Mouse (Mus musculus) midbrain, postnatal 0 days (tissue): Measurements from ENCODE around the gene Tiam1. TPM values are rescaled to one million over a fixed set of nuclear protein-coding genes. Genes with fewer than 3 reads are reported as not detected.

ENCODE experiments used
- ATAC-seq: fragments of 200-750 bp; cut with Nextera tagmentation; 2 replicates; pipeline ENCODE4 v1.8.0; 2017; ENCODE audit warnings: moderate number of reproducible peaks, mild to moderate bottlenecking, moderate TSS enrichment, moderate library complexity; ENCODE audit not compliant: low FRiP score
- DNase-seq: peaks from one replicate; pipeline ENCODE4 v3.0.0-alpha.2; 2015; ENCODE audit warnings: low spot score
- H3K27ac ChIP-seq: fragments of 300-500 bp; sonication (generic); 2 replicates; pipeline ENCODE4 v1.5.1; 2014; ENCODE audit warnings: low read depth, mild to moderate bottlenecking, low read length, mixed read lengths
- H3K27me3 ChIP-seq: fragments of 300-500 bp; sonication (generic); 2 replicates; pipeline ENCODE4 v1.6.1; 2014; ENCODE audit warnings: low read length, control low read depth, mixed read lengths; ENCODE audit not compliant: insufficient read depth
- H3K36me3 ChIP-seq: fragments of 300-500 bp; sonication (generic); 2 replicates; pipeline ENCODE4 v1.6.1; 2014; ENCODE audit warnings: low read length, control low read depth, mixed read lengths; ENCODE audit not compliant: insufficient read depth
- H3K4me1 ChIP-seq: fragments of 300-500 bp; sonication (generic); 2 replicates; pipeline ENCODE4 v1.6.1; 2014; ENCODE audit warnings: mild to moderate bottlenecking, control low read depth, antibody characterized with exemption, low read length, mixed read lengths; ENCODE audit not compliant: insufficient read depth
- H3K4me2 ChIP-seq: fragments of 300-500 bp; sonication (generic); 2 replicates; pipeline ENCODE4 v1.6.1; 2014; ENCODE audit warnings: low read depth, mild to moderate bottlenecking, low read length, mixed read lengths; ENCODE audit not compliant: poor library complexity, severe bottlenecking
- H3K4me3 ChIP-seq: fragments of 300-500 bp; sonication (generic); 2 replicates; pipeline ENCODE4 v1.5.1; 2014; ENCODE audit warnings: low read depth, mild to moderate bottlenecking, low read length, moderate library complexity
- H3K9ac ChIP-seq: fragments of 300-500 bp; sonication (generic); replicated peaks from 2 replicates; pipeline ENCODE4 v1.6.1; 2014; ENCODE audit warnings: mild to moderate bottlenecking, low read length, moderate library complexity, mixed read lengths; ENCODE audit not compliant: poor library complexity, severe bottlenecking
- H3K9me3 ChIP-seq: fragments of 300-500 bp; sonication (generic); 2 replicates; pipeline ENCODE4 v1.6.1; 2016; ENCODE audit warnings: low read length, control low read depth
- CTCF ChIP-seq: IDR thresholded peaks from 2 replicates; pipeline ENCODE4 v1.5.1; 2016; ENCODE audit warnings: antibody characterized with exemption, mild to moderate bottlenecking
- WGBS: fragments of 180-500 bp; shearing (Covaris S2); extraction: QIAGEN DNeasy Blood & Tissue Kit; methylation state at CpG from one replicate; pipeline ENCODE4 v1.1.7; 2014; 5-methylcytosine and 5-hydroxymethylcytosine counted together
- polyA plus RNA-seq: library from polyadenylated mRNA; unstranded; fragments of >200 nt; fragmentation: Nextera tagmentation; extraction: Ambion mirVana; gene quantifications from 2 replicates; pipeline ENCODE4 v1.2.1, GENCODE M21; 2015
- total RNA-seq: library from RNA; depleted of rRNA; stranded (reverse); fragments of >200 nt; gene quantifications from 2 replicates; pipeline ENCODE4 v1.2.3, GENCODE M21; 2014

The Tiam1 gene
- total and polyA plus RNA-seq, 2 experiments from 2014 or later = 17.6 to 26.9 TPM

DNA sequence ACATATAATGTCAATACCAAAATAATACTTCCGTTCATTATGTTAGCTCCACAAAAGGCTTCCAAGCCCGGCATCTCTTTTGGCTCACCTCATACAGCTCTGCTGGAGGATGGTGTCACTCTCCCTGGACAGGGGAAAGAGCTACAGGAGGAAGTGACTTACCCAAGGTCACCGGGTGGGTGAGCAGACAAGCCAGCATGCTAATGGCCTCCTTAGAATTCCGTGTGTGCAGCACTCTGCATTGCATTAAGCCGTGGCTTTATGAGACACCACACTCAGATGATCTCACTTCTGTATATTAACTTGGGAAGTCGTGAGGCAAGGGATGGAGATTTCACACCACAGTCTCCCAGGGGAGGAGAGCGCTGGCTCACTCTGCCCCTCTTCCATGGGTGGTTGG is 248.3 kb downstream of the Tiam1 start:
- H3K9ac ChIP-seq = no peak overlapping the region
- TF ChIP-seq CTCF = no peak
- no peaks in the 10 kb centered on the region for H3K36me3 ChIP-seq
- ATAC-seq (no peak), DNase-seq (no peak)
- no peaks in the 10 kb centered on the region for H3K27me3 ChIP-seq
- no peaks in the 10 kb centered on the region for H3K9me3 ChIP-seq
- H3K27ac ChIP-seq = no peak overlapping the region
- H3K4me3 ChIP-seq = no peak overlapping the region
- peaks cover 5% of the 10 kb centered on the region; the same call in 1 of the 2 replicates for H3K4me1 ChIP-seq
- 73% methylated on average over 7 of the region's 7 CpGs for WGBS
- no peak overlapping the region for H3K4me2 ChIP-seq

DNA sequence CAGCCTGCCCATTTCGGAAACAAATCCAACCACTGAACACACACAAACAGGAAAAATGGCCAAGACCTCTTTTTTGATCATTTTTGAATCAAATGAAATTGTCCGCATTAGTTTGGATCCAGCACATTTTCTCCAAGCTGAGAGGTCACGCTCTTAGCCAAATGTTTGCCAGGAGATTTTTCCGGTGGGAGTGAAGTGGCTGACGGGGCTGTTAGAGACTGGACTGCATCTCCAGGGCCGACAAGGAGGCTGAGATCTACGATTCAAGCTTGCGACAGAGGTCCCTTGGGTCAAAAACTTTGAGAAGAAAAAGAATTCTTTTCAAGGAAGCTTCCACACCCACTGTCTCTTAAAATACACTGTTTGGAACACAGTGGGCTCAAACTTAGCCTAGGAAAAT is 248.8 kb downstream of the Tiam1 start:
- Histone ChIP-seq H3K4me3 (no peak overlapping the region), H3K4me1 (peaks cover 8% of the 10 kb centered on the region; the same call in 1 of the 2 replicates), H3K27me3 (no peaks in the 10 kb centered on the region), H3K9ac (no peak overlapping the region), H3K4me2 (no peak overlapping the region), H3K36me3 (no peaks in the 10 kb centered on the region), H3K9me3 (no peaks in the 10 kb centered on the region), H3K27ac (no peak overlapping the region)
- WGBS = 69% methylated on average over 8 of the region's 8 CpGs
- no peak for DNase-seq
- ATAC-seq = no peak
- no peak for TF ChIP-seq CTCF

DNA sequence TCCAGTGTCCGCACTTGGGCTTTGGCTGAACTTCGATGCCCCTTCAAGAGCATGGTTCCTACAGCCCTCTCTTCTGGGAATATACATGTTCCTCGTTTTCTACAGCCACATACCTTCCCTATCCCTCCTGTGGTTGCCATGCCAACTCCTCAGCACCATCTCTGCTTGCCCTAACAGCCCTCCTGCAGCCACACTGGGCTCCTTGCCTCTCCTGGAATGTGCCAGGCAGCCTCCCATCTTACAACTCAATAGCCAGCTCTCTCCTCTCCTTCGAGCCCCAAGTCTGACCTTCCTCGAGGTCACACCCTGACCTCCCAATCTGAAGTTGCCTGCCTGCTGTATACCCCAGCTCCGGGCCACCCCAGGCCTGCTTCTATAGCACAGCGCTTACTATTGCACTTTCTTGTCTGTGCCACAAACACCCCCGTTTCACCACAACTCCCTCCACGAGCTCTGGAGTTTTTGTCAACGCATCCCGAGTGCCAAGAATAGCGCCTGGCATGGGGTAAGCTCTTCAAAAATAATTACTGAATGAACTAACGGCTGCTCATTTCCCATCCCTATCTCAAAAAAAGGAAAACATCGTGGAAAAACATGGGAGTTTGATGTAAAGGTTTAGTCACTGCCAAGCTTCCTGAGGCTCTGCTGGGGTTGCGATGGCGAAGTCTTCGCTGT is 252.9 kb downstream of the Tiam1 start:
- no peak for TF ChIP-seq CTCF
- Histone ChIP-seq H3K27me3 (no peaks in the 10 kb centered on the region), H3K4me3 (no peak overlapping the region), H3K4me1 (peaks cover 8% of the 10 kb centered on the region; the same call in 1 of the 2 replicates), H3K9me3 (no peaks in the 10 kb centered on the region), H3K27ac (peak overlapping the region; percentile 19; the same call in 1 of the 2 replicates), H3K4me2 (no peak overlapping the region), H3K9ac (no peak overlapping the region), H3K36me3 (no peaks in the 10 kb centered on the region)
- ATAC-seq (no peak), DNase-seq (no peak)
- 62% methylated on average over 17 of the region's 17 CpGs for WGBS

DNA sequence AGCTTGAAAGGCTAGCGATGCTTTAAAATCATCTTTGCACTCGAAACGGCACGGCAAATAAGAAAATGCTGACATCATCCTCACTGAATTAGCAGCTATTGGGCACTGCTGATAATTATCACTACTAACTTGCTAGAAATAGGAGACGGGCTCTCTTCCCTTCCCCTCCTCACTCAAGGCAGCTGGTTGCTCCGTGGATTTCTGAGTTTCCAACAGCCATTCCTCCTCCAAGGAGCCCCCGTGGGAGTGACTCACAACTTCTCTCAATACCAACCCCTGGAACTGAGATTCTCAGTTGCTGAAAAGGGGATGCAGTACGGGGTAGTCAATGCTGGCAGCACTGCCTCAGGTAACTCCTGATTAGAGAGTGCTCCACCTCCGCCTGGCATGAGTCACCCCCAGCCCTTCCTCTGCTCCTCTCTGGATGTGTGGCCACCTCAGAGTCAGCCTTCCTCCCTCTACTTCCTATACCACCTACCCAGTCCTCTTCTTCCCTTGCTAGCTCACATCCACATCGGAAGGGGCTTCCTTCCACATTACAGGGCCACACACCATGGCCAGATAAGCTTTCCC is 253.6 kb downstream of the Tiam1 start:
- peak; percentile 33; the same call in 1 of the 2 replicates for ATAC-seq
- H3K27me3 ChIP-seq = no peaks in the 10 kb centered on the region
- H3K9me3 ChIP-seq = no peaks in the 10 kb centered on the region
- WGBS = 54% methylated on average over 10 of the region's 10 CpGs
- peak; percentile 43 for DNase-seq
- peaks cover 8% of the 10 kb centered on the region; the same call in 1 of the 2 replicates for H3K4me1 ChIP-seq
- H3K36me3 ChIP-seq = no peaks in the 10 kb centered on the region
- H3K9ac ChIP-seq = no peak overlapping the region; the same call in 1 of the 2 replicates
- H3K27ac ChIP-seq = peak overlapping the region; percentile 19; the same call in 1 of the 2 replicates
- TF ChIP-seq CTCF = no peak
- H3K4me2 ChIP-seq = 0 out of 2 replicates have a peak overlapping the region, but pooled peaks have one; percentile 4
- no peak overlapping the region for H3K4me3 ChIP-seq

DNA sequence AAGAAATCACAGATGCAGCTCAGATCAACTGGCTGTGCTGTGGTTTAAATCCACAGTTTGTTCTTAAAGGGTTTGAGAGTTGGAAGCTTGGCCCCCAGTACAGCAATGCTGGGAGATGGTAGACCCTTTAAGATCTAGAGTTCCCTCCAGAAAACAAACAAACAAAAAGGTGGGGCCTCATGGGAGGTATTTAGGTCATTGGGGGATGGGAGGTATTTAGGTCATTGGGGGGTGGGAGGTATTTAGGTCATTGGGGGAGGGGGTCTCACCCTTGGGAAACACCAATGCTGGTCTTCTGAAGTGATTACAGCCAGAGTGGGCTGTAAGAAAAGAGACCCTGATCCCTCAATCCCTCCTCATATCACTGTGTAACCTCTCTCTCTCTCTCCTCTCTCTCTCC is 257.0 kb downstream of the Tiam1 start:
- no peak overlapping the region for H3K27ac ChIP-seq
- no peak overlapping the region for H3K9ac ChIP-seq
- no peaks in the 10 kb centered on the region for H3K27me3 ChIP-seq
- ATAC-seq (no peak), DNase-seq (no peak)
- H3K9me3 ChIP-seq = no peaks in the 10 kb centered on the region
- H3K4me2 ChIP-seq = no peak overlapping the region
- H3K4me3 ChIP-seq = no peak overlapping the region
- H3K36me3 ChIP-seq = no peaks in the 10 kb centered on the region
- no peak for TF ChIP-seq CTCF
- peaks cover 8% of the 10 kb centered on the region; the same call in 1 of the 2 replicates for H3K4me1 ChIP-seq

DNA sequence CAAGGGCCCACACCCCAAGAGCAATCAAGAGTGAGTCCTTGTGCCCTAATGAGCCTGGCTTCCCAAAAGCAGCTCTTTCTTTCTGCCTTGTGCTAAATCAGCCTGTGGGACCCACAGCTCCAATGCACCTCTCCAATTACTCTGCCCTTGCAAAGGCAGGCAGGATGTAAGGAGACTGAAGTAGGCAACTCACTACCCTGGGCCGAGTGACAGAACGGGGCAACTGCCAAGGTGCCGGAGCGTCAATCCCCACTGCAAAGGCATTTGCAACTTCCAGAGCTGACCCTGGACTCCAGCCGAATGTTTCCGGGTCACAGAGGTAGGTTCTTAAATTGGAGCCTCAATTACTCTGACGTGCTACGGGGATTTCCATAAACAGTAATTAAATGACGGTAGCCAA is 257.9 kb downstream of the Tiam1 start:
- ATAC-seq = no peak
- Histone ChIP-seq H3K4me3 (no peak overlapping the region), H3K9me3 (no peaks in the 10 kb centered on the region), H3K4me2 (no peak overlapping the region), H3K36me3 (no peaks in the 10 kb centered on the region), H3K9ac (no peak overlapping the region), H3K27ac (no peak overlapping the region), H3K4me1 (peaks cover 6% of the 10 kb centered on the region; the same call in 1 of the 2 replicates), H3K27me3 (no peaks in the 10 kb centered on the region)
- 86% methylated on average over 9 of the region's 9 CpGs for WGBS
- TF ChIP-seq CTCF = no peak
- DNase-seq = no peak
